Mouse (Mus musculus) lung, embryonic 14.5 days (tissue): ENCODE measurements around the gene Vnn1. TPM values are rescaled to one million over a fixed set of nuclear protein-coding genes. Genes with fewer than 3 reads are reported as not detected.
A peak's percentile ranks its signal among the peaks of the same experiment; 100 is the strongest.

Experiments
- ATAC-seq: fragments of 200-750 bp; cut with Nextera tagmentation; 2 replicates; pipeline ENCODE4 v1.8.0; 2017; ENCODE audit warnings: mild to moderate bottlenecking, moderate TSS enrichment, moderate library complexity; ENCODE audit not compliant: insufficient read depth
- DNase-seq: peaks from one replicate; pipeline ENCODE4 v3.0.0-alpha.2; 2015
- H3K27ac ChIP-seq: fragments of 300-500 bp; sonication (generic); 2 replicates; pipeline ENCODE4 v1.5.1; 2014; ENCODE audit warnings: low read depth, mild to moderate bottlenecking, moderate library complexity
- H3K27me3 ChIP-seq: fragments of 300-500 bp; sonication (generic); 2 replicates; pipeline ENCODE4 v1.6.1; 2014; ENCODE audit warnings: low read length, control low read depth; ENCODE audit not compliant: insufficient read depth
- H3K36me3 ChIP-seq: fragments of 300-500 bp; sonication (generic); 2 replicates; pipeline ENCODE4 v1.6.1; 2014; ENCODE audit warnings: control low read depth; ENCODE audit not compliant: insufficient read depth
- H3K4me1 ChIP-seq: fragments of 300-500 bp; sonication (generic); 2 replicates; pipeline ENCODE4 v1.6.1; 2014; ENCODE audit warnings: antibody characterized with exemption, control low read depth; ENCODE audit not compliant: insufficient read depth
- H3K4me2 ChIP-seq: fragments of 300-500 bp; sonication (generic); 2 replicates; pipeline ENCODE4 v1.6.1; 2014; ENCODE audit warnings: mild to moderate bottlenecking
- H3K4me3 ChIP-seq: fragments of 300-500 bp; sonication (generic); 2 replicates; pipeline ENCODE4 v1.5.1; 2014; ENCODE audit warnings: low read depth, low read length
- H3K9ac ChIP-seq: fragments of 300-500 bp; sonication (generic); 2 replicates; pipeline ENCODE4 v1.6.1; 2014
- H3K9me3 ChIP-seq: fragments of 300-500 bp; sonication (generic); 2 replicates; pipeline ENCODE4 v1.6.1; 2016; ENCODE audit warnings: low read depth, low read length, control low read depth
- CTCF ChIP-seq: IDR thresholded peaks from 2 replicates; pipeline ENCODE4 v1.5.1; 2016; ENCODE audit warnings: antibody characterized with exemption, low read depth
- WGBS: fragments of 180-500 bp; shearing (Covaris S2); extraction: QIAGEN DNeasy Blood & Tissue Kit; methylation state at CpG from one replicate; pipeline ENCODE4 v1.1.7; 2014; 5-methylcytosine and 5-hydroxymethylcytosine counted together
- polyA plus RNA-seq: library from polyadenylated mRNA; unstranded; fragments of >200 nt; fragmentation: Nextera tagmentation; extraction: Ambion mirVana; gene quantifications from 2 replicates; pipeline ENCODE4 v1.2.1, GENCODE M21; 2014

The Vnn1 gene
- 1.7 and 1.8 TPM in 2 replicates for polyA plus RNA-seq

GRCm38 (mm10) chr10:23894601-23895349, at the start of gene Vnn1:
Vnn1 (plus strand) TSS chr10:23894688.
- peak within 1 kb of the TSS; percentile 68 for H3K4me2 ChIP-seq
- H3K4me1 ChIP-seq: peaks cover 3% of the 10 kb centered on the region; the same call in 1 of the 2 replicates
- WGBS: 16% methylated on average over 21 of the region's 21 CpGs
- ATAC-seq (no peak; the same call in 1 of the 2 replicates), DNase-seq (peak; percentile 42)
- no peaks in the 10 kb centered on the region for H3K27me3 ChIP-seq
- H3K9ac ChIP-seq: peak within 1 kb of the TSS; percentile 42
- TF ChIP-seq CTCF: no peak
- H3K36me3 ChIP-seq: no peaks in the 10 kb centered on the region
- H3K27ac ChIP-seq: no peak within 1 kb of the TSS
- no peaks in the 10 kb centered on the region for H3K9me3 ChIP-seq
- H3K4me3 ChIP-seq: peak within 1 kb of the TSS; percentile 31

- ATAC-seq: no peak
- no peak within 1 kb of the TSS for H3K27ac ChIP-seq
These were observed 43.1 kb upstream of the Vnn1 start, which contains the start of gene Vnn3 for GRCm38 (mm10) chr10:23851228-23851912. Vnn3 (plus strand) TSS chr10:23851462.

GRCm38 (mm10) chr10:23852096-23852495, 42.4 kb upstream of the Vnn1 start:
- ATAC-seq (no peak), DNase-seq (peak; percentile 48)
- no peak overlapping the region for H3K4me2 ChIP-seq
- no peak for TF ChIP-seq CTCF
- H3K9me3 ChIP-seq: no peaks in the 10 kb centered on the region
- H3K27ac ChIP-seq: no peak overlapping the region
- H3K27me3 ChIP-seq: no peaks in the 10 kb centered on the region
- WGBS: 54% methylated on average over 2 of the region's 2 CpGs
- no peak overlapping the region for H3K9ac ChIP-seq
- no peak overlapping the region for H3K4me3 ChIP-seq
- no peaks in the 10 kb centered on the region for H3K36me3 ChIP-seq
- H3K4me1 ChIP-seq: no peaks in the 10 kb centered on the region

More at GRCm38 (mm10) chr10:23851228-23851912, 43.1 kb upstream of the Vnn1 start, which contains the start of gene Vnn3:
- peak; percentile 43 for DNase-seq
- WGBS: 59% methylated on average over 4 of the region's 4 CpGs
- TF ChIP-seq CTCF: no peak
- no peak within 1 kb of the TSS for H3K9ac ChIP-seq
- no peaks in the 10 kb centered on the region for H3K27me3 ChIP-seq
- no peak within 1 kb of the TSS for H3K4me2 ChIP-seq
- H3K36me3 ChIP-seq: no peaks in the 10 kb centered on the region
- no peaks in the 10 kb centered on the region for H3K4me1 ChIP-seq
- no peaks in the 10 kb centered on the region for H3K9me3 ChIP-seq
- no peak within 1 kb of the TSS for H3K4me3 ChIP-seq

- no peak for ATAC-seq
- H3K27ac ChIP-seq: no peak overlapping the region
These were observed 29.9 kb upstream of the Vnn1 start for GRCm38 (mm10) chr10:23864362-23865312.

GRCm38 (mm10) chr10:23880695-23881094, 13.8 kb upstream of the Vnn1 start:
- DNase-seq (peak; percentile 17), ATAC-seq (no peak)
- Histone ChIP-seq H3K9me3 (no peaks in the 10 kb centered on the region), H3K27ac (no peak overlapping the region), H3K4me2 (no peak overlapping the region), H3K4me1 (no peaks in the 10 kb centered on the region), H3K27me3 (no peaks in the 10 kb centered on the region), H3K9ac (no peak overlapping the region), H3K36me3 (no peaks in the 10 kb centered on the region), H3K4me3 (no peak overlapping the region)
- TF ChIP-seq CTCF: peak; percentile 34
- WGBS: 81% methylated on average over 6 of the region's 6 CpGs

More at GRCm38 (mm10) chr10:23864362-23865312, 29.9 kb upstream of the Vnn1 start:
- H3K36me3 ChIP-seq: no peaks in the 10 kb centered on the region
- TF ChIP-seq CTCF: no peak
- 66% methylated on average over 9 of the region's 9 CpGs for WGBS
- no peak overlapping the region for H3K4me2 ChIP-seq
- H3K27me3 ChIP-seq: no peaks in the 10 kb centered on the region
- H3K9me3 ChIP-seq: peaks cover 14% of the 10 kb centered on the region; the same call in 1 of the 2 replicates
- no peaks in the 10 kb centered on the region for H3K4me1 ChIP-seq
- H3K4me3 ChIP-seq: no peak overlapping the region
- no peak overlapping the region for H3K9ac ChIP-seq
- DNase-seq: peak; percentile 73

GRCm38 (mm10) chr10:23884910-23885309, 9.6 kb upstream of the Vnn1 start:
- no peak for ATAC-seq
- TF ChIP-seq CTCF: no peak
- Histone ChIP-seq H3K9me3 (no peaks in the 10 kb centered on the region), H3K9ac (no peak overlapping the region), H3K36me3 (no peaks in the 10 kb centered on the region), H3K4me3 (no peak overlapping the region), H3K27ac (no peak overlapping the region), H3K27me3 (no peaks in the 10 kb centered on the region), H3K4me1 (no peaks in the 10 kb centered on the region), H3K4me2 (no peak overlapping the region)
- no peak for DNase-seq
- 95% methylated on average over 1 of the region's 1 CpGs for WGBS
